Mouse (Mus musculus) embryonic fibroblast, embryonic 13.5 days (primary cell): ENCODE data around the gene Hmcn1.

Experiments used
- CTCF ChIP-seq: IDR thresholded peaks from 2 replicates; pipeline ENCODE4 v1.5.1; 2011; ENCODE audit warnings: mild to moderate bottlenecking, control low read depth, low read length, moderate library complexity, borderline replicate concordance; ENCODE audit not compliant: insufficient read depth
- POLR2A ChIP-seq: IDR thresholded peaks from 2 replicates; pipeline ENCODE4 v1.6.1; 2011; ENCODE audit warnings: low read depth, mild to moderate bottlenecking, control low read depth, low read length, moderate library complexity

- TF ChIP-seq POLR2A (no peak), CTCF (no peak)
Measured at GRCm38 (mm10) chr1:150546463-150546862, 446.8 kb downstream of the Hmcn1 start.
